Mouse (Mus musculus) CH12.LX (cell line): ENCODE measurements at regions not wholly inside any gene's neighbourhood (a gene's known extent, or its start where the extent isn't known, plus 50 kb on each side); places are given as distances from the start of the nearest gene placed in this dataset.

ENCODE experiments used
- DNase-seq: peaks from one replicate; pipeline ENCODE4 v3.0.0-alpha.2; 2013; ENCODE audit errors: extremely low read depth
- H3K27ac ChIP-seq: 2 replicates; pipeline ENCODE4 v1.5.1; 2012; ENCODE audit warnings: low read depth, mild to moderate bottlenecking, control low read depth, moderate library complexity; ENCODE audit not compliant: insufficient read depth
- H3K27me3 ChIP-seq: replicated peaks from 2 replicates; pipeline ENCODE3; 2012; ENCODE audit warnings: inconsistent platforms
- H3K36me3 ChIP-seq, 2 experiments: replicated peaks in 1 of 2; 2 replicates each; pipeline versions ENCODE3 to v1.6.1; 2012; ENCODE audit warnings: inconsistent platforms in 1 of 2, low read length in 1 of 2, mild to moderate bottlenecking in 1 of 2, mixed read lengths in 1 of 2, moderate library complexity in 1 of 2; ENCODE audit not compliant: control insufficient read depth in 1 of 2, insufficient read depth in 1 of 2
- H3K4me1 ChIP-seq, 2 experiments: 2 replicates each; pipeline ENCODE4 v1.6.1; 2012; ENCODE audit warnings: inconsistent platforms in 1 of 2, moderate library complexity in 1 of 2; ENCODE audit not compliant: insufficient read depth in 2 of 2, control insufficient read depth in 1 of 2
- H3K4me2 ChIP-seq: 2 replicates; pipeline ENCODE4 v1.6.1; 2012; ENCODE audit warnings: low read depth, mild to moderate bottlenecking, control low read depth; ENCODE audit not compliant: poor library complexity, insufficient read depth, severe bottlenecking
- H3K4me3 ChIP-seq, 3 experiments: fragments of 150-350 bp in 1 of 3; sonication (generic) in 1 of 3; replicated peaks in 1 of 3; 2 replicates each; pipeline versions ENCODE3 to v1.5.1; 2011 to 2012; ENCODE audit warnings: low read depth in 2 of 3, low read length in 2 of 3, mild to moderate bottlenecking in 2 of 3, moderate library complexity in 2 of 3, control low read depth in 1 of 3, improper control_type of control experiment in 1 of 3, inconsistent platforms in 1 of 3, mixed read lengths in 1 of 3; ENCODE audit not compliant: poor library complexity in 1 of 3
- H3K79me2 ChIP-seq: replicated peaks from 2 replicates; pipeline ENCODE4 v1.6.1; 2012; ENCODE audit warnings: mild to moderate bottlenecking, moderate library complexity; ENCODE audit not compliant: control insufficient read depth, poor library complexity, insufficient read depth, severe bottlenecking; ENCODE audit errors: extremely low read depth
- H3K9ac ChIP-seq: 2 replicates; pipeline ENCODE4 v1.6.1; 2012; ENCODE audit warnings: low read depth, mild to moderate bottlenecking, control low read depth, moderate library complexity; ENCODE audit not compliant: insufficient read depth
- H3K9me3 ChIP-seq: replicated peaks from 2 replicates; pipeline ENCODE3; 2012; ENCODE audit warnings: low read length, inconsistent platforms, mixed read lengths
- CHD1 ChIP-seq: IDR thresholded peaks from 2 replicates; pipeline ENCODE4 v1.6.1; 2012; ENCODE audit warnings: low read depth, low read length, improper control_type of control experiment, inconsistent platforms
- CHD2 ChIP-seq: IDR thresholded peaks from 2 replicates; pipeline ENCODE4 v1.6.1; 2011; ENCODE audit warnings: low read length, improper control_type of control experiment
- E2F4 ChIP-seq: IDR thresholded peaks from 2 replicates; pipeline ENCODE4 v1.6.1; 2011; ENCODE audit warnings: low read depth, low read length, improper control_type of control experiment; ENCODE audit not compliant: insufficient replicate concordance
- ELF1 ChIP-seq: IDR thresholded peaks from 2 replicates; pipeline ENCODE4 v1.6.1; 2014; ENCODE audit warnings: low read depth, mild to moderate bottlenecking, inconsistent platforms, low read length, improper control_type of control experiment
- GABPA ChIP-seq: IDR thresholded peaks from 2 replicates; pipeline ENCODE4 v1.6.1; 2012; ENCODE audit warnings: low read depth, low read length, improper control_type of control experiment, inconsistent platforms; ENCODE audit not compliant: insufficient replicate concordance
- HCFC1 ChIP-seq: IDR thresholded peaks from 2 replicates; pipeline ENCODE4 v1.6.1; 2012; ENCODE audit warnings: low read depth, mild to moderate bottlenecking, inconsistent platforms, low read length, improper control_type of control experiment
- IRF4 ChIP-seq: IDR thresholded peaks from 2 replicates; pipeline ENCODE4 v1.6.1; 2014; ENCODE audit warnings: low read depth, mild to moderate bottlenecking, inconsistent platforms, low read length, improper control_type of control experiment
- JUN ChIP-seq: IDR thresholded peaks from 2 replicates; pipeline ENCODE4 v1.6.1; 2011; ENCODE audit warnings: low read depth, mild to moderate bottlenecking, low read length, improper control_type of control experiment, moderate library complexity; ENCODE audit not compliant: insufficient read depth
- KAT2A ChIP-seq: IDR thresholded peaks from 2 replicates; pipeline ENCODE4 v1.6.1; 2012; ENCODE audit warnings: low read length, improper control_type of control experiment, inconsistent platforms; ENCODE audit not compliant: insufficient replicate concordance
- MAZ ChIP-seq: IDR thresholded peaks from 2 replicates; pipeline ENCODE4 v1.6.1; 2012; ENCODE audit warnings: low read depth, mild to moderate bottlenecking, inconsistent platforms, low read length, improper control_type of control experiment, moderate library complexity
- MEF2A ChIP-seq: IDR thresholded peaks from 2 replicates; pipeline ENCODE4 v1.6.1; 2014; ENCODE audit warnings: low read depth, mild to moderate bottlenecking, inconsistent platforms, low read length, improper control_type of control experiment, borderline replicate concordance
- MYC ChIP-seq: IDR thresholded peaks from 2 replicates; pipeline ENCODE4 v1.6.1; 2011; ENCODE audit warnings: low read depth, mild to moderate bottlenecking, improper control_type of control experiment, low read length
- NELFE ChIP-seq: IDR thresholded peaks from 2 replicates; pipeline ENCODE4 v1.6.1; 2011; ENCODE audit warnings: low read depth, low read length, improper control_type of control experiment
- NRF1 ChIP-seq: IDR thresholded peaks from 2 replicates; pipeline ENCODE4 v1.6.1; 2014; ENCODE audit warnings: low read depth, mild to moderate bottlenecking, inconsistent platforms, low read length, improper control_type of control experiment, moderate library complexity
- PAX5 ChIP-seq: IDR thresholded peaks from 2 replicates; pipeline ENCODE4 v1.6.1; 2012; ENCODE audit warnings: low read length, inconsistent platforms, mixed read lengths
- POLR2A ChIP-seq: IDR thresholded peaks from 2 replicates; pipeline ENCODE4 v1.6.1; 2011; ENCODE audit warnings: low read depth, mild to moderate bottlenecking, improper control_type of control experiment, low read length
- RAD21 ChIP-seq: IDR thresholded peaks from 2 replicates; pipeline ENCODE4 v1.6.1; 2011; ENCODE audit warnings: low read depth, mild to moderate bottlenecking, low read length, improper control_type of control experiment, moderate library complexity
- RCOR1 ChIP-seq: conservative IDR thresholded peaks from 2 replicates; pipeline ENCODE4 v1.6.1; 2012; ENCODE audit warnings: low read depth, mild to moderate bottlenecking, inconsistent platforms, low read length, improper control_type of control experiment
- TBP ChIP-seq: conservative IDR thresholded peaks from 2 replicates; pipeline ENCODE4 v1.6.1; 2011; ENCODE audit warnings: low read depth, low read length, improper control_type of control experiment
- UBTF ChIP-seq: IDR thresholded peaks from 2 replicates; pipeline ENCODE4 v1.6.1; 2012; ENCODE audit warnings: low read depth, mild to moderate bottlenecking, inconsistent platforms, low read length, improper control_type of control experiment, moderate library complexity
- USF1 ChIP-seq: IDR thresholded peaks from 2 replicates; pipeline ENCODE4 v1.6.1; 2014; ENCODE audit warnings: low read depth, mild to moderate bottlenecking, inconsistent platforms, low read length, improper control_type of control experiment
- USF2 ChIP-seq: conservative IDR thresholded peaks from 2 replicates; pipeline ENCODE4 v1.6.1; 2011; ENCODE audit warnings: low read depth, low read length, improper control_type of control experiment
- ZC3H11A ChIP-seq: IDR thresholded peaks from 2 replicates; pipeline ENCODE4 v1.6.1; 2012; ENCODE audit warnings: low read depth, mild to moderate bottlenecking, inconsistent platforms, low read length, improper control_type of control experiment
- ZKSCAN1 ChIP-seq: IDR thresholded peaks from 2 replicates; pipeline ENCODE4 v1.6.1; 2012; ENCODE audit warnings: low read depth, inconsistent platforms, low read length, improper control_type of control experiment, borderline replicate concordance
- ZNF384 ChIP-seq: IDR thresholded peaks from 2 replicates; pipeline ENCODE4 v1.6.1; 2012; ENCODE audit warnings: low read depth, low read length, improper control_type of control experiment, inconsistent platforms
- dilution Hi-C: fragments of 300-500 bp; cut with MboI; formaldehyde crosslinking; loops from 2 replicates; pipeline ENCODE4 v1.14.3; 2020; ENCODE audit warnings: low sequenced_read_pairs; ENCODE audit not compliant: extremely low pct_unique_long_range_greater_than_20kb, extremely low pct_ligation_motif_present
- in situ Hi-C: fragments of 300-500 bp; cut with MboI; formaldehyde crosslinking; loops from 3 replicates; pipeline ENCODE4 v1.14.3; 2019; ENCODE audit warnings: low sequenced_read_pairs, low pct_ligation_motif_present, low pct_unique_long_range_greater_than_20kb, mixed read lengths

DNA sequence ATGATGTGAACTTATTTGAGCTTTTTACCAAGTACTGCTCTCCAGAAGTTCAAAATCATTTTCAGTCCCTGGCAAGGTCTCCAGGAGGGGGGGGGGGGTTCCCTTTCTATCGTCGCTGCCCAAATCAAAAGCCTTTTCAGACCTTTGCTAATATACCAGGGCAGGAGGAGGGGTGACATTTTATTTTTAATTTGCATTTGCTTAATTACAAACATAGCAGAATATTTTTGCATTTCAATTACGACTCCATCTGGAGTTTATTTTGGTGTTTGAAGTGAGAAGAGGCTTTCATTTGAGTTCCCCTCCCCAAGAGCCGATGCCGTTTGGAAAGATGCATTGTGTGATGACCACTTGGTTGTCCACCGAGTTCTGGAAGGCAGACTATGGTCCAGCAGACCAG, 174.0 kb upstream of the Rgma start:
- no peaks in the 10 kb centered on the region for H3K79me2 ChIP-seq
- H3K4me2 ChIP-seq: no peak overlapping the region
- H3K9me3 ChIP-seq: no peaks in the 10 kb centered on the region
- no peak overlapping the region for H3K27ac ChIP-seq
- no peaks in the 10 kb centered on the region for H3K27me3 ChIP-seq
- H3K4me3 ChIP-seq: no peak overlapping the region
- dilution Hi-C loops (no loop called here), in situ Hi-C loops (no loop called here)
- DNase-seq: no peak
- no peak overlapping the region for H3K9ac ChIP-seq
- no peaks in the 10 kb centered on the region for H3K36me3 ChIP-seq
- TF ChIP-seq TBP (no peak), RCOR1 (no peak), PAX5 (no peak), IRF4 (no peak), USF2 (no peak), MAZ (no peak), HCFC1 (no peak), UBTF (no peak), ELF1 (no peak), ZNF384 (no peak), MYC (no peak), CHD2 (no peak), POLR2A (no peak), ZKSCAN1 (no peak), KAT2A (no peak), E2F4 (no peak), ZC3H11A (no peak), NELFE (no peak), CHD1 (no peak)
- H3K4me1 ChIP-seq: 0 out of 4 replicates have a peak, but pooled peaks cover 0 to 4% of the 10 kb centered on the region in 2 experiments

DNA sequence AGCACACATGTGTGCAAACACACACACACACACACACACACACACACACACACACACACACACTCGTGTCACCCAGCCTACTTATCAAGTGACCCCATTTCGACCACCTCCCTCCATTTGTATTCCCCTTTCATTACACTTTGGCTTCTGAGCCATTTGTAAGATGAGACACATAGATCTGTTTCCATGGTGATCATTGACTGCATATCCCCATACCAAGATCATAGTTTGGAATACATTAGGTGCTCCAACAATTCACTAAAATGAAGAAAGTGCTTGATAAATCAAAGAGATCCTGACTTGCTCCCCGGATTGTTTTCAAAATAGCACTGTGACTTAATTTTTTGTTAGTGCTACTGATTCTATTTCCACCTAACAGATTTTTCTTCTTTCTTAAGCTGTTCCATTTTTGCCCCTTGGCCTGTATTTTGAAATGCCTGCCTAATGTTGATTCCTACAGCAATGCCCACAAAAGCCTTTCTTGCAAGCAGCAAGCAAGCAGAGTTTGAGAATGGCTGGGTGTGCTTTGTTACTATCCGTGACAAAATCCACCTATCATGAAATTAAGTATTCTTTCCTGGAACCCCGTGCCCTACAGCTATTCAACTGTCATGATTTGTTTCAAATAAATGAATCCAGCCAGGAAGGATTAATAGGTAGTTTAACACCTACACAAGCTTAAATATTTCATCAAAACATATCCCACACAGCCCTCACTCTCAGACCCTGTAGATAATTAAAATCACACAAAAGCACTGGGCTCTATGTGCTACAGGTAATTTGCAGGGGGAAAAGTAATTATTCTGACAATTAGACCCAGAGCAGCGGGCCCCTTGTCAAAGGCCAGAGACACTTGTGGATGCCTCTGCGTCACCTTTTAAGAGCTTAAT, 168.1 kb upstream of the Rgma start:
- dilution Hi-C loops (no loop called here), in situ Hi-C loops (no loop called here)
- TF ChIP-seq GABPA (no peak), JUN (no peak), TBP (no peak), NRF1 (no peak), MEF2A (no peak), USF1 (no peak), RAD21 (no peak)

More for the DNA sequence above, 168.1 kb upstream of the Rgma start:
- no peak for DNase-seq
- Histone ChIP-seq H3K4me2 (no peak overlapping the region), H3K27me3 (no peaks in the 10 kb centered on the region), H3K4me1 (peaks cover 0 to 5% of the 10 kb centered on the region in 2 experiments; a peak in 1 of 4 replicates), H3K79me2 (no peaks in the 10 kb centered on the region), H3K9ac (no peak overlapping the region), H3K9me3 (no peaks in the 10 kb centered on the region), H3K27ac (no peak overlapping the region), H3K36me3 (no peaks in the 10 kb centered on the region), H3K4me3 (no peak overlapping the region)
